Mouse (Mus musculus): ENCODE results near the gene Ptov1. TPM values are rescaled to one million over a fixed set of nuclear protein-coding genes. Genes with fewer than 3 reads are reported as not detected.

Gene Ptov1
- polyA plus RNA-seq, 1 experiment from 2014 or later = 454 TPM

DNA sequence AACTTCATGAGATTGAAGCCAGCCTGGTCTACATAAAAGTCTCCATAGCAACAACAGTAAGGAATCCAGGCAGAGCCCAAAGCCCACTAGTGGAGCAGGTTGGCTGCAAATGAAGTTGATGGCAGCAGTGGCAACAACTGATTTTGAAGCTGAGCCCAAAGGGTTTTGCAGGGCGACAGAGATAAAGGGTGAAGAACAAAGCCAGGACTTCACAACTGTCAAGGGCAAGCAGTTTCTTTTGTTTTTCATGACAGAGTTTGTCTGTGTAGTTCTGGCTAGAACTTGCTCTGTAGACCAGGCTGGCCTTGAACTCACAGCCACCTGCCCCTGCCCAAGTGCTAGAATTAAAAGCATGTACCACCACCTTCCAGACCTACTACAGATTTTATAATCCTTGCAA is 1.6 kb upstream of the Ptov1 start:
- H3K27me3 ChIP-seq (ENCODE audit: control insufficient read depth, insufficient read depth, low read length) = no peaks in the 10 kb centered on the region
- H3K27ac ChIP-seq = no peak overlapping the region
- peaks cover 13% of the 10 kb centered on the region for H3K36me3 ChIP-seq (replicated peaks; ENCODE audit: control insufficient read depth, insufficient read depth)
- no peak overlapping the region for H3K4me2 ChIP-seq (replicated peaks)
- no peak overlapping the region for H3K9ac ChIP-seq
- no peaks in the 10 kb centered on the region for H3K9me3 ChIP-seq (ENCODE audit: control insufficient read depth, low read length)
- WGBS = 32% methylated on average over 1 of the region's 1 CpGs
- H3K4me3 ChIP-seq (replicated peaks; ENCODE audit: low read length) = no peak overlapping the region
- H3K4me1 ChIP-seq (replicated peaks; ENCODE audit: control insufficient read depth, insufficient read depth, low read length) = peaks cover 29% of the 10 kb centered on the region
- DNase-seq (ENCODE audit: low spot score) = no peak
- ATAC-seq (ENCODE audit: low FRiP score) = no peak

DNA sequence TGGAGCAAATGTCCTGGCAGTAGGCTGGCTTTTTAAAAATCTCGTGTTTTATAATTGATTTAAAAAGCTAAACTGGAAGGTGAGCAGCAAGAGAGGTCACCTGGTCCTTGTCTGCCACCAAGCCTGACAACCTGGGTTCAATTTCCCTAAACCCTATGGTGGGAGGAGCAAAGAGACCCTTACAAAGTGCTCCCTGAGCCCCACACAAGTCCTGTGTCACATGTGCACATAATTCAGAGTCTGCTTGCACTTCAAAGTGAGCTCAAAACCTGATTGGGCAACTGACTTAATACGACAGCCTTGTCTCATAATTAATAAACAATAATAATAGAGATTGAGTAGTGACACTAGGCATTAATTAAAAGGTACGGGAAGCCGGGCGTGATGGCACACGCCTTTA is 1.0 kb upstream of the Ptov1 start:
- DNase-seq (ENCODE audit: low spot score) (no peak), ATAC-seq (ENCODE audit: low FRiP score) (no peak)
- H3K4me1 ChIP-seq (replicated peaks; ENCODE audit: control insufficient read depth, insufficient read depth, low read length) = peaks cover 35% of the 10 kb centered on the region
- H3K36me3 ChIP-seq (replicated peaks; ENCODE audit: control insufficient read depth, insufficient read depth) = peaks cover 14% of the 10 kb centered on the region
- H3K4me3 ChIP-seq (replicated peaks; ENCODE audit: low read length) = peak overlapping the region; percentile 96; the same call in 1 of the 2 replicates
- H3K27me3 ChIP-seq (ENCODE audit: control insufficient read depth, insufficient read depth, low read length) = no peaks in the 10 kb centered on the region
- peak overlapping the region; percentile 100 for H3K27ac ChIP-seq
- no peaks in the 10 kb centered on the region for H3K9me3 ChIP-seq (ENCODE audit: control insufficient read depth, low read length)
- WGBS = 79% methylated on average over 6 of the region's 6 CpGs
- H3K4me2 ChIP-seq (replicated peaks) = peak overlapping the region; percentile 89
- H3K9ac ChIP-seq = peak overlapping the region; percentile 100

DNA sequence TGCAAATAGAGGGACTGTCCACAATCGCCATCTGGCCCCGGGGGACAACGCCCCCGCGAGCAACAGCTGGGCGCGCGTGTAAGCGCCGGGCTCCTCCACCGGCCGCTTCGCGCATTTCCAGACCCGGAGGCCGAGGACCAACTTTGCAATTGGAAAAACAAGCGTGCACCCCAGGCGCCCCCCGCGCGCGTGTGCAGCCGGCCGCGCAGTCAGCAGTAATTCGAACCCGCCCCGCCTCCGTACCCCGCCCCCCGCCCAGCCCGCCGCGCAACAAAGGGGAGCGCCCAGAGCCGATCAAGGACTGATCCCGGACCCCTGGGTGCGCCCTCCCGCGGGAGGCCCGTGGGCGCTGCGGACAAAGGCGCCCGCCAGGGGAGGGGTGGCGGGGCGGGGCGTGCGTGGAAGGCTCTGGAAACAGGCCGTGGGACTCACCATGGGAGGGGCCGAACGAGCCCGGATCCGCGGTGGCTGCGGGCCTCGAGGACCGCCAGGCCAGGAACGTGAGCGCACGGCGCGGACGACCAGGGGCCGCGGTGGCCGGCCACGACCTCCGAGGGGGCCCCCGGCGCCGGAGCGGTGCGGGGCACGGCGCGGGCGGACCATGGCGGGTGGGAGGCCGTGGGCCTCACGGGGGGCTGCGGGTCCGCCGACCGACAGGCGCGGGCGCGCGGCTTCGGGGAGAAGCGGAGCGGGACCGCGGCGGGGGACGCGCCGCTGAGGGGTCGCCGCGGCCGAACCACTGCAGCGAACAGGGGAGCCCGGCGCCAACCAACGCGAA is 480 bp downstream of the Ptov1 start:
- ATAC-seq (ENCODE audit: low FRiP score) (peak; percentile 9; the same call in 1 of the 2 replicates), DNase-seq (ENCODE audit: low spot score) (peak; percentile 56)
- H3K4me1 ChIP-seq (replicated peaks; ENCODE audit: control insufficient read depth, insufficient read depth, low read length) = peaks cover 37% of the 10 kb centered on the region
- peak overlapping the region; percentile 89 for H3K4me2 ChIP-seq (replicated peaks)
- WGBS = under 1% methylated on average over 94 of the region's 108 CpGs
- H3K36me3 ChIP-seq (replicated peaks; ENCODE audit: control insufficient read depth, insufficient read depth) = peaks cover 29% of the 10 kb centered on the region
- H3K27me3 ChIP-seq (ENCODE audit: control insufficient read depth, insufficient read depth, low read length) = no peaks in the 10 kb centered on the region
- H3K9ac ChIP-seq = peak overlapping the region; percentile 100
- H3K27ac ChIP-seq = peak overlapping the region; percentile 100
- peak overlapping the region; percentile 96 for H3K4me3 ChIP-seq (replicated peaks; ENCODE audit: low read length)
- H3K9me3 ChIP-seq (ENCODE audit: control insufficient read depth, low read length) = no peaks in the 10 kb centered on the region

DNA sequence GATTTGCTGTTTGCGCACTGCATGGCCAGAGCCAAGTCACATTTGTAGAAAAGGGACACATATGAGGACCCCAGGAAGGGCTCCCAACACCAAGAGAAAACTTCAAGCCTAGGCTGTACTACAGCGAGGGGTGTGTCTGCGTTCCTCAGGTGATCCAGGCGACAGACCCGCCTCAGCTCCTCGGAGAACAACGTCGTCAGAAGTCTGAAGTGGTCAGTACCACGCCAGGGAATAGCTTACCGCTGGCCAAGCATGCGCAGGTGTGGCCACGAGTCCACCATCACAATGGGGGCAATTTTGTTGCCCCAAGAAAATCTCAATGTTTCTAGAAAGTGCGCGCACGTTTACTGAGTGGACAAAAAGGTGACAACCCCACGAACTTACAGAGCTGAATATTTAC is 1.1 kb downstream of the Ptov1 start:
- Histone ChIP-seq H3K4me3 (replicated peaks; ENCODE audit: low read length) (peak overlapping the region; percentile 96), H3K27me3 (ENCODE audit: control insufficient read depth, insufficient read depth, low read length) (no peaks in the 10 kb centered on the region), H3K9ac (peak overlapping the region; percentile 100), H3K4me2 (replicated peaks) (peak overlapping the region; percentile 89), H3K4me1 (replicated peaks; ENCODE audit: control insufficient read depth, insufficient read depth, low read length) (peaks cover 37% of the 10 kb centered on the region), H3K36me3 (replicated peaks; ENCODE audit: control insufficient read depth, insufficient read depth) (peaks cover 35% of the 10 kb centered on the region), H3K9me3 (ENCODE audit: control insufficient read depth, low read length) (no peaks in the 10 kb centered on the region), H3K27ac (peak overlapping the region; percentile 100)
- 6% methylated on average over 16 of the region's 16 CpGs for WGBS
- no peak for ATAC-seq (ENCODE audit: low FRiP score)
- no peak for DNase-seq (ENCODE audit: low spot score)

DNA sequence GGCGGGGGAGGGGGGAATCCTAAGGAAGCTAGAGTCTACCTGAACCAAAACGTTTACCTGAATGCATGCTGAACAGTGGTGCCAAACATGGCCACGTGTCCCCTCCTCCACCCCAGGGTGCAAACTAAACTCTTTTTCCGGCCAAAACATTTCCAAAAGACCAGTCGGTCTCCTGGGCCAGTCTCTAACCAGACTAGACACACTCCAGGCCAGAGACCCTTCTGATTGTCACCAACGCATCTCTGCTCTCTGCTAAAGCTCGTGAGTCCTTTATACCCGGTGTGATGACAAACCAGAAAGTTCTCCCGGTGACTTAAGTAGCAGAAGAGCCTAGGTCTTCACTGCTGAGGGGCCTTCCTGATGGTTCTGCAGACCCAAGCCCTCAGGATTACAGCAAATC is 1.8 kb downstream of the Ptov1 start:
- peaks cover 42% of the 10 kb centered on the region for H3K36me3 ChIP-seq (replicated peaks; ENCODE audit: control insufficient read depth, insufficient read depth)
- no peaks in the 10 kb centered on the region for H3K9me3 ChIP-seq (ENCODE audit: control insufficient read depth, low read length)
- peak overlapping the region; percentile 89 for H3K4me2 ChIP-seq (replicated peaks)
- H3K4me3 ChIP-seq (replicated peaks; ENCODE audit: low read length) = peak overlapping the region; percentile 96
- DNase-seq (ENCODE audit: low spot score) = no peak
- H3K4me1 ChIP-seq (replicated peaks; ENCODE audit: control insufficient read depth, insufficient read depth, low read length) = peaks cover 37% of the 10 kb centered on the region
- no peaks in the 10 kb centered on the region for H3K27me3 ChIP-seq (ENCODE audit: control insufficient read depth, insufficient read depth, low read length)
- ATAC-seq (ENCODE audit: low FRiP score) = no peak
- H3K27ac ChIP-seq = no peak overlapping the region
- 54% methylated on average over 9 of the region's 9 CpGs for WGBS
- H3K9ac ChIP-seq = peak overlapping the region; percentile 100

DNA sequence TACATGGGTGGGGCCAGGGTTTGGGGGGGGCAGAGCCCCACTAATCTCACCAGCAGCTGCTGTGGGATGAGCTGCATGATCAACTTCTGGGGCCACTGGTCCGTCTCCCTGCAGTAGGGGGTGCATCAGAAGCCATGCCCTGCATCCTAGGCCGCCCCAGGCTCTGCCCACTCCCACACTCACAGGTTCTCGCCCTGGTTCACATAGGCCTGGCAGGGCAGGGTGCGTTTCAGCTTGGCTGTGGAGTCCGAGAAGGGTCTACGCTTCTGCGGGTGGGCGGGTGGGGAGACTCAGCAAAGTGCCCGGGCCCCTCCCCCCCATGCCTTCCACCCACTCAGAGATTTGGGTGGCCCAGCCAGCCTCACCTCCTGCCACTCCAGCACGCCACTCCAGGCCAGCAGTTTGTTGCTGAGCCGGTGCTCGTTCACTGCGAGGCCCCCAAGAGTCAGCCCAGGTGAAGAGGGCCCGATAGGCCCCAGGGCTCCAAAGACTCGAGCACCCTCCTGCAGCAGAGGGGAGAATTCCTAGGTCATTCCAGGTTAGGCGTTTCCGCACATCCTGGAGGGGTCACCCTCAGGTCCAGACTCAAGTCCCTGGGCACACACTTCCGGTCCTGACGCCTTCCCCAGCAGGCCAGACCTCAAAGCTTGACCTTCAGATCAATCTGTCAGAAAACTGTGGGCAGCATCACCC is 2.4 kb downstream of the Ptov1 start:
- no peak overlapping the region for H3K27ac ChIP-seq

DNA sequence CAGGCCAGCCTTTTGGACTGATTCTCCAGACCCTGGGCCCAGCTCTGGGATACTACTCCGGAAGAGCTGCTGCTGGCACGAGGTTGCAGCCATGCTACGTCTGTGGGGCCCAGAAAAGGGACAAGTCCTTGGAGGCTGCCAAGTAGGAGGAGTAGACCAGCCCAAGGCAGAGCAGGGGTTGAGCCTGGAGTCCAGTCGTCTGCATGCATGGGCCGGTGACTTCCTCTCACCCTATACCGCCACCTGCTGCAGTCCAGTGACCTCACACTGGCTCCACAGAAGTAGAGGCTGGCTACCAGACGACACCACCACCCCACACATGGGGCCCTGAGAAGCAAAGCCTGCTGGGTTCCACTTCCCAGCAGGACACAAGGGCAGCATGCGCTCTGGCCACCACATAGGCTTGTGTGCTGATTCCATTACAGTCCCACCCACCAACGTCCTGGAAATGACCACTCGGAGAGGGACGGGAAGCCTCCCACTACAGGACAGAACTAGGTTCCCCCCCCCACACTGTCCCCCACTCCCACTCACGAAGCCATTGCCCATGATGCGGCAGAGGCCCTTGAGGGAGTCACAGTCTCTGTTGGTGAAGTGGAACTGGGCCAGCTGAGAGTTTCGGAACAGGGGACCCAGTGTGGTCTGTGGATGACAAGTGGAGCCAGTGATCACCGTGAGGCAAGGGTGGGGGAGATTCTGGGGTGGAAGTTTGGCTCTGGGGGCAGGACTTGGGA is 3.1 kb downstream of the Ptov1 start:
- ATAC-seq (ENCODE audit: low FRiP score) (no peak), DNase-seq (ENCODE audit: low spot score) (peak; percentile 54)
- Histone ChIP-seq H3K9me3 (ENCODE audit: control insufficient read depth, low read length) (no peaks in the 10 kb centered on the region), H3K4me2 (replicated peaks) (peak overlapping the region; percentile 89), H3K9ac (peak overlapping the region; percentile 44), H3K4me1 (replicated peaks; ENCODE audit: control insufficient read depth, insufficient read depth, low read length) (peaks cover 37% of the 10 kb centered on the region), H3K36me3 (replicated peaks; ENCODE audit: control insufficient read depth, insufficient read depth) (peaks cover 55% of the 10 kb centered on the region), H3K27me3 (ENCODE audit: control insufficient read depth, insufficient read depth, low read length) (no peaks in the 10 kb centered on the region), H3K4me3 (replicated peaks; ENCODE audit: low read length) (peak overlapping the region; percentile 96; the same call in 1 of the 2 replicates), H3K27ac (0 out of 2 replicates have a peak overlapping the region, but pooled peaks have one; percentile 11)
- WGBS = 61% methylated on average over 15 of the region's 15 CpGs

More for the DNA sequence above, 2.4 kb downstream of the Ptov1 start:
- H3K4me1 ChIP-seq (replicated peaks; ENCODE audit: control insufficient read depth, insufficient read depth, low read length) = peaks cover 37% of the 10 kb centered on the region
- H3K4me2 ChIP-seq (replicated peaks) = peak overlapping the region; percentile 89
- H3K9ac ChIP-seq = peak overlapping the region; percentile 100
- peaks cover 48% of the 10 kb centered on the region for H3K36me3 ChIP-seq (replicated peaks; ENCODE audit: control insufficient read depth, insufficient read depth)
- H3K4me3 ChIP-seq (replicated peaks; ENCODE audit: low read length) = peak overlapping the region; percentile 96
- DNase-seq (ENCODE audit: low spot score) (no peak), ATAC-seq (ENCODE audit: low FRiP score) (no peak)
- no peaks in the 10 kb centered on the region for H3K9me3 ChIP-seq (ENCODE audit: control insufficient read depth, low read length)
- H3K27me3 ChIP-seq (ENCODE audit: control insufficient read depth, insufficient read depth, low read length) = no peaks in the 10 kb centered on the region
- WGBS = 67% methylated on average over 18 of the region's 19 CpGs

DNA sequence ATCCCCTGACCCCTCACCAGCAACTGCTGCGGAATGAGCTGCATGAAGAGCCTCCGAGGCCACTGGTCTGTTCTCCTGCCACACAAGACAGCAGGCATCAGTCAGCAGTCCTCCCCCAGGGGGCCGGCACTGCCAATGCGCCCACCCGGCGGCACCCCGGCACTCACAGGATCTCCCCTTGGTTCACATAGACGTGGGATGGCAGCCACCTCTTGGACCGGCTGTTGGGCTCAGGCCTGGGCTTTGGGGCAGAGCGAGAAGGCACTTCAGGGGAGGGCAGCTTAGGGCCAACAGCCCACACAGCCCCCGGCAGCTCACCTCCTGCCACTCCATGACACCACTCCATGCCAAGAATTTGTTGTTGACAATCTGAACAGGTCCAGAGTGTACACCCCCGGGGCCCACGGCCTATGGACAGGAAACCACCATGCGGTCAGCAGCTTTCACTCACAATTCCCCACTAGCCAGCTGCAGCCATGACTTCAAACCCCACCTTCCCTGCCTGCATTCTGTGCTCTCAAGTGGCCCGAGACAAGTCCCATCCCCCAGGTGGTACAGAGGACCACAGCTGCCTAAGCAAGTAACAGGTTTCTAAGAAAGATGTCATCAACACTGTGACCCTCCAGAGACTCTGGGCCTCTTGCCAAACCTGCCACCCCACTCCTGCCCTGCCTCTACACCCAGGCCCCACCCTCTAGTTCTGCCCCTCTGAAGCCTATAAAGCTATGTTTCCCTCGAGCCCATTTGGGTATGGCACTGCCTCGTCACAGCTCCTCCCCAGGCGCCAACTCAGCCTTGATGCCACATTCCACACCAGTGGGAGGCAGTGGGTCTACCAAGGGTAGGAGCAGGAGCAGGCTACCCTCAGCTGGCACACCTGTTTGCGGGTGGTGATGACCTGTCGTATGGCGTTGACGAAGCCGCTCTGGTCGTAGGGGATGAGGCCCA is 4.7 kb downstream of the Ptov1 start:
- no peak overlapping the region for H3K9ac ChIP-seq

More for the DNA sequence above, 4.7 kb downstream of the Ptov1 start:
- DNase-seq (ENCODE audit: low spot score) = no peak
- Histone ChIP-seq H3K27ac (no peak overlapping the region), H3K9me3 (ENCODE audit: control insufficient read depth, low read length) (no peaks in the 10 kb centered on the region), H3K4me3 (replicated peaks; ENCODE audit: low read length) (no peak overlapping the region), H3K4me2 (replicated peaks) (0 out of 2 replicates have a peak overlapping the region, but pooled peaks have one; percentile 89), H3K36me3 (replicated peaks; ENCODE audit: control insufficient read depth, insufficient read depth) (peaks cover 61% of the 10 kb centered on the region), H3K27me3 (ENCODE audit: control insufficient read depth, insufficient read depth, low read length) (no peaks in the 10 kb centered on the region), H3K4me1 (replicated peaks; ENCODE audit: control insufficient read depth, insufficient read depth, low read length) (peaks cover 30% of the 10 kb centered on the region)
- no peak for ATAC-seq (ENCODE audit: low FRiP score)
- WGBS = 82% methylated on average over 24 of the region's 24 CpGs
